Mouse (Mus musculus): ENCODE data around the gene Frrs1. TPM values are rescaled to one million over a fixed set of nuclear protein-coding genes. Genes with fewer than 3 reads are reported as not detected.

Gene Frrs1
- polyA plus RNA-seq, 1 experiment from 2014 or later: 5.3 TPM

DNA sequence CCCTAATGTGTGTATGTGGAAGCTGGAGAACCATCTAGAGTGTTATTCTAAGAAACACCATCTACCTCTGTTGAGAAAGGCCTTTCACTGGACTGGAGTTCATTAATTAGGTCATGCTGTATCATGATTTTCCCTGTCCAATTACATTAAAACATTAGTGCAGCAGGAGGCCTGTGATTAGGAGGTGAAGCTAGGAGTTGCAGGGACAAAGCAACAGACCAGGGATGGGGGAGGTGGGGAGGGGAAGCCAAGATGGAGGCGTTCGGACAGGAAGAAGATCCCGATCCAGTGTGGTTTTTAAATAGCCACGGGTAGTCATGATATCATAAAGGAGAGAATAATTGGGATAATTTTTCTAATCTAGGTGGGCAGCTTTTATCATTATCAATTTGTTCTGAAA is 57.8 kb downstream of the Frrs1 start:
- Histone ChIP-seq H3K9me3 (replicated peaks) (no peaks in the 10 kb centered on the region), H3K9ac (replicated peaks) (no peak overlapping the region), H3K4me1 (no peaks in the 10 kb centered on the region), H3K27me3 (replicated peaks) (no peaks in the 10 kb centered on the region), H3K36me3 (no peaks in the 10 kb centered on the region), H3K4me3 (replicated peaks) (no peak overlapping the region), H3K4me2 (no peak overlapping the region), H3K27ac (replicated peaks) (no peak overlapping the region)
- WGBS: 93% methylated on average over 4 of the region's 4 CpGs
- ATAC-seq (ENCODE audit: low FRiP score): no peak

DNA sequence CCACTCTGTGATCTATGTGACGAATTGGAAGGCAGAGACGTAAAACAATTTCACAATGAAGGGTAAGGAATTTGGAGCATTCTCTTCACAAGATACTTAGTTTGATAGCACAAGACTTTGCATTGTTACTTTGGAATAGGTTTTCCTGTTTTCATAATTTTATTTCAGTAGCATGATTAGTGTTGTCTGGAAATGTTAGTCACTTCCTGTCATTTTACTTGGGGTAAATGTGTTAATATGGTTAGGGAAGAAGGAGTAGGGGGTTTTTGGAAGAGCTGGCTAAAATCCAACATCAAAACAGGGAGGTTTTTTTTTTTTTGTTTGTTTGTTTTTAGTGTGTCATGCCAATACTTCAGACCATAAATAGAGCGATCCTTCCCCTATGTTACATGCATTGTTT is 62.3 kb downstream of the Frrs1 start:
- Histone ChIP-seq H3K9ac (replicated peaks) (no peak overlapping the region), H3K4me2 (no peak overlapping the region), H3K4me3 (replicated peaks) (no peak overlapping the region), H3K36me3 (no peaks in the 10 kb centered on the region), H3K9me3 (replicated peaks) (no peaks in the 10 kb centered on the region), H3K27ac (replicated peaks) (no peak overlapping the region), H3K4me1 (no peaks in the 10 kb centered on the region), H3K27me3 (replicated peaks) (no peaks in the 10 kb centered on the region)
- no peak for ATAC-seq (ENCODE audit: low FRiP score)
- WGBS: 92% methylated on average over 3 of the region's 3 CpGs

DNA sequence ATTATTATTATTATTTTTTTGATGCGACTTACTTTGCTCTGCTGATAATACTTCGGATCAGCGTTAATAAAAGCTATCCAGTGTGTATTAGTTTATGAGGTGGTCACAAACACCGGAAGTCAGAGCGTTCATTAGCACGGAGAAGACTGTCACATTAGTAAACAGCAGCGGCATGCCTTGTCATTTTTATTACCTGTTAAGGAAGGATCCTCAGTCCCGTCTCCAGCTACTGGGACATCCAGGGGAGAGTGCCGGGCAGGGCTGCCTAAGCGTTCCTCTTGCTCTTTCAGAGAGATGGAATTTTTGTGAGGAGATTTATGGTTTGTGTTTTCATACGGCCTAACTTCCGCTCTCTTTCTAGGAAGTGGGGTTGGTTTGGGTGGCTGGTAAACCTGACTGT is 63.8 kb downstream of the Frrs1 start:
- H3K9ac ChIP-seq (replicated peaks): no peak overlapping the region
- ATAC-seq (ENCODE audit: low FRiP score): no peak
- no peaks in the 10 kb centered on the region for H3K4me1 ChIP-seq
- H3K4me2 ChIP-seq: no peak overlapping the region
- no peaks in the 10 kb centered on the region for H3K36me3 ChIP-seq
- H3K27ac ChIP-seq (replicated peaks): no peak overlapping the region
- WGBS: 66% methylated on average over 12 of the region's 12 CpGs
- H3K4me3 ChIP-seq (replicated peaks): no peak overlapping the region
- no peaks in the 10 kb centered on the region for H3K9me3 ChIP-seq (replicated peaks)
- H3K27me3 ChIP-seq (replicated peaks): no peaks in the 10 kb centered on the region

DNA sequence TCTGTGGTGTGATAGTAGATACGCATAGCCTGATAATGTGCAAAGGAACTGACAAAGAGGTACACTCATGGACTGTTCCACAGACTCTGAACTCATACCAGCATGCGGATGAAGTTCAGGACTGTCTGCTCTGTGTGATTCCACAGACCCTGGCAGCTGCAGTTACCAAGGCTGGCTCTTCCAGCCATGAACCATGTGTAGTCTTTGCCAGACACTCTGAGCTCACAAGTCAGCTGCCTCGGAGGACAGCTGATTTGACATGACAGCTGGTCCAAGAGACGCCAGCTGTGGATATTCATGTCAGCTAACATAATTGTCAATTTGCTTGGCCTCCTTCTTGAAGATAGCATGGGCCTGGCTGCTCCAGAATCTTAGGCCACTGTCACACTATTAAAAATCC is 69.7 kb downstream of the Frrs1 start:
- WGBS: 85% methylated on average over 4 of the region's 4 CpGs
- Histone ChIP-seq H3K36me3 (no peaks in the 10 kb centered on the region), H3K4me2 (no peak overlapping the region), H3K4me3 (replicated peaks) (no peak overlapping the region), H3K9me3 (replicated peaks) (no peaks in the 10 kb centered on the region), H3K27me3 (replicated peaks) (no peaks in the 10 kb centered on the region), H3K27ac (replicated peaks) (no peak overlapping the region), H3K9ac (replicated peaks) (no peak overlapping the region), H3K4me1 (no peaks in the 10 kb centered on the region)
- ATAC-seq (ENCODE audit: low FRiP score): no peak

DNA sequence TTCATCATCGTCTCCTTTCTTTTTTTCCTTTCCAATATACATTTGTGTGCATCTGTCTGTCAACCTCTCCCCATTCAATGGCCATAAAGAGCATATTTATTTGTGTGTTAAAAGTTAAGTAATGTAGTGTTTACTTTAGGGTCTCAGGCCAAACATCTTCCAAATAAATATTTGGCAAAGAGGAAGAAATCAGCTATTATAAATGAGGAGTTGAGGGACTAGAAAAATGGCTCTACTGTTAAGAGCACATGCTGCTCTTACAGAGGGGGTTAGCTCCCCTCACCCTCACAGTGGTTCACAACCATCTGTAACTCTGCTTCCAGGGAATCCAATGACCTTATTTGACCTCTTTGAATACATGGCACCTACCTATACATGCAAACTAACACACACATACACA is 73.9 kb downstream of the Frrs1 start:
- ATAC-seq (ENCODE audit: low FRiP score): no peak
- WGBS: 88% methylated on average over 1 of the region's 1 CpGs

DNA sequence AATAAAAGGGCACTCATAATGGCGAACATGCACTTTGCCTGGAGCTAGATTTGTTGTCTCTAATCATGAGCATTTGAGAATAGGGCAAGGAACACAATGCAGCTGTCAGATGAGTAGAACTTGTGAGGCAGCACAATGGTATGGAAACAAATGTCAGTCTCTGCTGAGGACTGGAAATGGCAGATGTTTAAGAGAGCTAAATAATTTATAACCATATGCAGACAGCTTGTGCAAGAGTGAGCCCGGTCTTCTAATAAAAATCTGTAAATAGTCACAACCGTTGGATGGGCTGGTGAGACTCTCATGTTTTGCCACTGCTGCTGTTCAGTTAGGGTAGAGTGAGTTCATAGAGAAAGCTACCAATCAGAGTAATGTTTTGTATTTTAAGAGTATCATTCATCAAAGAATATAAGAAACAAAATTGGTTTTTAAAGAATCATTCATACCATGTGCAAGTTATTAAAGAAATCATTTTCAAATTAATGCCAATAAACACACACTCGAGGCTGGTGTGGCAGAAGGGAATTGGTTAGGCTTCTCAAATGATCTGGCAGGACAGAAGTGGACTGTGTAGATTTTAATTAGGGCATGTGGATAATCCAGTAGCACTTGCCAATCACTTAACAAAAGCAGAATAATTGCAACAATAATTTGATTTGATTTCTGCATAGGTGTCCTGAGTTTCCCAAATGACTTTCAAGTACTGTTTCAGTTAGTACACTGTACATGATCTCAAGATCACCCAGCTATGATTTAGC is 77.8 kb downstream of the Frrs1 start:
- WGBS: 55% methylated on average over 4 of the region's 4 CpGs
- Histone ChIP-seq H3K4me3 (replicated peaks) (no peak overlapping the region), H3K27me3 (replicated peaks) (no peaks in the 10 kb centered on the region), H3K9me3 (replicated peaks) (no peaks in the 10 kb centered on the region), H3K36me3 (no peaks in the 10 kb centered on the region), H3K27ac (replicated peaks) (no peak overlapping the region), H3K9ac (replicated peaks) (no peak overlapping the region), H3K4me2 (no peak overlapping the region), H3K4me1 (no peaks in the 10 kb centered on the region)
- ATAC-seq (ENCODE audit: low FRiP score): no peak

More for the DNA sequence above, 73.9 kb downstream of the Frrs1 start:
- Histone ChIP-seq H3K4me3 (replicated peaks) (no peak overlapping the region), H3K9ac (replicated peaks) (no peak overlapping the region), H3K36me3 (no peaks in the 10 kb centered on the region), H3K27me3 (replicated peaks) (no peaks in the 10 kb centered on the region), H3K4me2 (no peak overlapping the region), H3K27ac (replicated peaks) (no peak overlapping the region), H3K4me1 (no peaks in the 10 kb centered on the region), H3K9me3 (replicated peaks) (no peaks in the 10 kb centered on the region)

DNA sequence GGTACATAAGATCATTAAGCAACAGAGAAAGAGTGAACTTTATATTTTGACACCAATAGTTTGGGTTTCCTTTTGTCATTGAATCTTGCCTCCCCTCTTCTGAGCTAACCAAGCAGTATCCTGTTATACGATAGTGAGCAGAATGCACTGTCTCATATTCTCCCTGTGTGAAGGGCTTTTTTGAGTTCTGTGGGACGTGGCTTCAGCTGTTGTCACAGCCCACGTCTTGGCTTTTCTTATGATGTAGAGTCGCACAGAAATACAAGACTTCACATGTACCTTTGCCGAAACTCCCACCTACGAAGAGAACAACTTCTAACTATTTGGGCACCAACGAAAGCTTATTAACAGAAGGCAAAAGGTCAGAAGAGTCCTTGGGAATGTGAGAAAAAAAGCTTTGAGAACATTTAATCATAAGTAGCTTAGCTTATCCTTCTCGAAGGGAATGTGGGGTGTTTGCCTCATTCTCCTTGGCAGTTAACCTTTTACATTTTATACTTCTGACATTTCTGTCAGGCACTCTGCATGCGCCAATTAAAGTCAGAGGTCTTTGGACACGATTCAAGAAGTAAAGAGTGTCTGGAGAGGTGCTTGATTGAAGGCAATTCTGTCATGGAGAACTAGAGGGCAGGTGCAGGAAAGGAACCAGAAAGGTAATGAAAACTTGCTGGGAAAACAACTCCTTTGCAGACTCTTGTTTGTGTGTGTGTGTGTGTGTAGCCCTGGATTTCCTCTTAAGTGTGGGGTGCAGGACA is 81.7 kb downstream of the Frrs1 start:
- no peak overlapping the region for H3K4me2 ChIP-seq
- H3K4me3 ChIP-seq (replicated peaks): no peak overlapping the region
- H3K9ac ChIP-seq (replicated peaks): no peak overlapping the region
- no peaks in the 10 kb centered on the region for H3K9me3 ChIP-seq (replicated peaks)
- no peak for ATAC-seq (ENCODE audit: low FRiP score)
- H3K27me3 ChIP-seq (replicated peaks): no peaks in the 10 kb centered on the region
- H3K27ac ChIP-seq (replicated peaks): no peak overlapping the region
- no peaks in the 10 kb centered on the region for H3K36me3 ChIP-seq
- H3K4me1 ChIP-seq: no peaks in the 10 kb centered on the region
- 86% methylated on average over 10 of the region's 10 CpGs for WGBS

DNA sequence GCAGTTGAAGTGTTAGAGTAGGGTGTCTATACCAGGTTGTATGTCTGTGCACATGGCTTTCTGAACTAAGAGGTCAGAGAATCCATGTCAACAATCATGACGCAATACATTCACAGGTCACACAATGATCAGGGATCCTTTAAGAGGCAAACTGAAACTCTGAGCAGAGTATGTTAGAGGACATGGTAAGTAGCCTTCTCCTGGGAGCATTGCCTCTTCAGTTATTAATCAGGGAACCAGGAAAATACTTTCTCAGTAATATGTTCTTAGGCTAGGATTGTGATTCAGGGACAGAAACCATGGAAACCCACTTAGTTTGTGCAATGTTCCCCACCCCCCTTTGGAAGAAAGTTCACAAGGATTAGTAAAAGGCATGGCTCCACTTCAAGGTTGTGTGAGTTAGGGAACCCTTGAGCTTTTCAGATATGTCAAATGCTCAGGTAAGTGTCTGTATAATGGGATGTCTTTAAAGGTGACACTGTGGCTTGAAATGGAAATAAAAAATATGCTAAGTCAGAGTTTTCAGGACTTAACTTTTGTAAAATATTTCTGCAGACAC is 82.4 kb downstream of the Frrs1 start:
- no peaks in the 10 kb centered on the region for H3K27me3 ChIP-seq (replicated peaks)
- H3K9me3 ChIP-seq (replicated peaks): no peaks in the 10 kb centered on the region
- H3K4me2 ChIP-seq: no peak overlapping the region
- H3K36me3 ChIP-seq: no peaks in the 10 kb centered on the region
- no peak overlapping the region for H3K27ac ChIP-seq (replicated peaks)
- H3K4me3 ChIP-seq (replicated peaks): no peak overlapping the region
- no peak for ATAC-seq (ENCODE audit: low FRiP score)
- no peaks in the 10 kb centered on the region for H3K4me1 ChIP-seq
- H3K9ac ChIP-seq (replicated peaks): no peak overlapping the region
- WGBS: 96% methylated on average over 1 of the region's 1 CpGs

DNA sequence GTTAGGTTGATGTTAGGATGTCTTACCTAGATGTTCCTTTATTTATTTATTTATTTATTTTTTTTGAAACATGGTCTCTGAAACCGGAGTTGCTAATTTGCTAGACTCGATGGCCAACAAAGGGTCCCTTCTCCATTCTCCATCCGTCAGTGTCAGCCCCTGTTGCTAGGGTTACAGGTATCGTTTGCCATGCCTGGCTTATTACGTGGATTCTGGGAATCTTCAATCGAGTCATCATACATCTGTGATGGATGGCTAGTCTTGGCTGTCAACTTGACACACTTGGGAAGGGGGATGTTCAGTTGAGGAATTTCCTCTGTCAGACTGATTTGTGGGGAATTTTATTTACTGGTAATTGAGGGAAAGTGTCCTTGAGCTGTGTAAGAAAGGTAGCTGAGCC is 83.5 kb downstream of the Frrs1 start:
- ATAC-seq (ENCODE audit: low FRiP score): no peak
- WGBS: 47% methylated on average over 6 of the region's 6 CpGs
- no peaks in the 10 kb centered on the region for H3K4me1 ChIP-seq
- no peak overlapping the region for H3K9ac ChIP-seq (replicated peaks)
- no peaks in the 10 kb centered on the region for H3K9me3 ChIP-seq (replicated peaks)
- H3K4me2 ChIP-seq: no peak overlapping the region
- no peak overlapping the region for H3K27ac ChIP-seq (replicated peaks)
- H3K4me3 ChIP-seq (replicated peaks): no peak overlapping the region
- H3K27me3 ChIP-seq (replicated peaks): no peaks in the 10 kb centered on the region
- no peaks in the 10 kb centered on the region for H3K36me3 ChIP-seq

DNA sequence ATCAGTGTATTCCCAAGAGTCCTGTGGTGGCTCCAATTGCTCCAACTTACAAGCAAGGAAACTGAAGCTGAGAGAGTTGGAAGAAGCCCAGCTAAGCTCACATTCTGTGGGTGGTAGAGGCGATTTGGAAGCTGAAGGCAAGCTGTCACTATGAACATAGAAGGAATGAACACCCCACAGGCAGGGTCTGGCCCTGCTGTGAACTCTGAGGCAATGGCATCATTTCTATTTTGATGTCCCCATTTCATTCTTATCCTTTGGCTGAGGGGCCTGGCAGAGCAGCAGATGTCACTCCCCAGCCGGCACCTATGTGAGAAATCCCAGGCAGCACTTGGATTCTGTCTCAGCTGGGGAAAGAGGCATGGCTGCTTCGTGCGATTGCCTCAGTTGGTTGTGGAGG is 84.2 kb downstream of the Frrs1 start:
- no peaks in the 10 kb centered on the region for H3K9me3 ChIP-seq (replicated peaks)
- no peak overlapping the region for H3K4me3 ChIP-seq (replicated peaks)
- ATAC-seq (ENCODE audit: low FRiP score): no peak
- H3K27ac ChIP-seq (replicated peaks): no peak overlapping the region
- H3K27me3 ChIP-seq (replicated peaks): no peaks in the 10 kb centered on the region
- H3K9ac ChIP-seq (replicated peaks): no peak overlapping the region
- H3K4me1 ChIP-seq: no peaks in the 10 kb centered on the region
- H3K36me3 ChIP-seq: no peaks in the 10 kb centered on the region
- 75% methylated on average over 4 of the region's 4 CpGs for WGBS
- no peak overlapping the region for H3K4me2 ChIP-seq

DNA sequence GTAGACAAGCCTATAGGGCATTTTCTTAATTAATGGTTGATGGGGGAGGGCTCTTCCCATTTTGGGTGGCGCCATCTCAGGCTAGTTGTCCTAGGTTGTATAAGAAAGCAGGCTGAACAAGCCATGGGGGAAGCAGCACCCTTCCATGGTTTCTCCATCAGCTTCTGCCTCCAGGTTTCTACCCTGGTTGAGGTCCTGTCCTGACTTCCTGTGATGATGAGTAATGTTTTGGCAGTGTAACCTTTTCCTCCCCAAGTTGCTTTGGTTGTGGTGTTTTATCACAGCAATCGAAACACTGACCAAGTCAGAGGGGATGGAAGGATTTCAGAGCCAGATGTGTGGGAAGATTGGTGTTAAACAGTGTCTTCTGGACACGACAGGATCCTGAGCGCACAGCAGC is 87.2 kb downstream of the Frrs1 start:
- Histone ChIP-seq H3K27ac (replicated peaks) (no peak overlapping the region), H3K9me3 (replicated peaks) (no peaks in the 10 kb centered on the region), H3K4me2 (no peak overlapping the region), H3K4me1 (no peaks in the 10 kb centered on the region), H3K27me3 (replicated peaks) (no peaks in the 10 kb centered on the region), H3K36me3 (no peaks in the 10 kb centered on the region), H3K4me3 (replicated peaks) (no peak overlapping the region), H3K9ac (replicated peaks) (no peak overlapping the region)
- no peak for ATAC-seq (ENCODE audit: low FRiP score)
- WGBS: 95% methylated on average over 4 of the region's 4 CpGs

DNA sequence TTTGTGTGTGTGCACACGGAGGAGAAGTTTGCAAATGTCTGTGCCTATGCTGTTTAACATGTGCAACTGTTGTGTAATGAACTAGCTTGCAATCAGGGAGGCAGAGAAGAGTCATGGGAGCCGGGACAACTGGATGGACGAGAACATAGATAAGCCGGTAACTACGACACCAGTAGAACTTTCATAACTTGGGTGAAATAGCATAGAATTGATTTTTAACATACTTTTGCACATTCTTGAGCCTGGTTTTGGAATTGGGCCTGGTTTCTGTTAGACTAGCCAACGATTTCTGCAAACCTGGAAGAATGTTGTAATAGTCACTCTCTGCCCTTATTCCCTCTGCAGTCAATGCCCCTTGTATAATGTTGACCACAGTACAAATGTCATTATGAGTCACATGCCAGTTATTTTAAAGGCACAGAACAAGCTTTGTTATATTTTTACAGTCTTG is 91.4 kb downstream of the Frrs1 start:
- no peaks in the 10 kb centered on the region for H3K9me3 ChIP-seq (replicated peaks)
- no peak for ATAC-seq (ENCODE audit: low FRiP score)
- no peaks in the 10 kb centered on the region for H3K27me3 ChIP-seq (replicated peaks)
- no peaks in the 10 kb centered on the region for H3K36me3 ChIP-seq
- no peak overlapping the region for H3K4me3 ChIP-seq (replicated peaks)
- no peak overlapping the region for H3K27ac ChIP-seq (replicated peaks)
- no peaks in the 10 kb centered on the region for H3K4me1 ChIP-seq
- WGBS: 92% methylated on average over 6 of the region's 6 CpGs
- H3K4me2 ChIP-seq: no peak overlapping the region
- H3K9ac ChIP-seq (replicated peaks): no peak overlapping the region
